Mouse (Mus musculus): ENCODE results near the gene Hist1h2bp. TPM values are rescaled to one million over a fixed set of nuclear protein-coding genes. Genes with fewer than 3 reads are reported as not detected.
"Not testable (repeated sequence)": the region's sequence is repeated elsewhere in the genome, so short reads cannot be mapped to it uniquely, and the experiment has no call there.

The Hist1h2bp gene
- total RNA-seq, 2 experiments from 2014 or later: 5.8 to 12.1 TPM

- intact Hi-C loops (cut with DNase I): loop anchor here (2.0 to 10.0 kb wide), 4 partner anchors 29 to 1973 kb away; partner anchors contain the start of genes Hist1h2ab, Hist1h2ai, Hist1h2ak and Hist1h2bl
- no peak for DNase-seq (ENCODE audit: low spot score in 2 of 2)
Observed at GRCm38 (mm10) chr13:21781639-21782038, 5.6 kb upstream of the Hist1h2bp start.

GRCm38 (mm10) chr13:21782361-21783254, 4.7 kb upstream of the Hist1h2bp start:
- DNase-seq (ENCODE audit: low spot score in 2 of 2): peak in 1 of 2 experiments; percentile 24
- intact Hi-C loops (cut with DNase I): loop anchor here (2.0 to 10.0 kb wide), 4 partner anchors 30 to 1972 kb away; partner anchors contain the start of genes Hist1h2ab, Hist1h2ai, Hist1h2ak and Hist1h2bl

DNA sequence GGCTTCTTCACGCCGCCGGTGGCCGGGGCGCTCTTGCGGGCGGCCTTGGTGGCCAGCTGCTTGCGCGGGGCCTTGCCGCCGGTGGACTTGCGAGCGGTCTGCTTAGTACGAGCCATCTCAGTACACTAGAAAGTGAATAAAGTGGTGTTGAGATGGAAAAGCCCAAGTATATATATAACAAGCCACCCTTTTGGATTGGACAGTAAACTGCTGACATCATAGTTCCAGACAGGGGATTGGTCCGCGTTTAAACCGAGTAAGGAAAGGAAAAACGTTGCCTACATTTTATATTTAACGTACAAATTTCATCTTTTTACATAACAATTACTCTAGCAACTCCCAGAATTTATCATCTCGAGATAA, 4.0 kb upstream of the Hist1h2bp start, which contains the start of gene Hist1h3i:
Hist1h3i (minus strand) TSS at position 116 of the 363 bp plus-strand sequence.
- intact Hi-C loops (cut with DNase I): loop anchor here (2.0 to 10.0 kb wide), 4 partner anchors 30 to 1972 kb away; partner anchors contain the start of genes Hist1h2ab, Hist1h2ai, Hist1h2ak and Hist1h2bl
- peak; percentile 78 to 93 for DNase-seq (ENCODE audit: low spot score in 2 of 2)

GRCm38 (mm10) chr13:21783734-21784161, 3.5 kb upstream of the Hist1h2bp start:
- intact Hi-C loops (cut with DNase I): loop anchor here (2.0 to 10.0 kb wide), 4 partner anchors 31 to 1971 kb away; partner anchors contain the start of genes Hist1h2ab, Hist1h2ai, Hist1h2ak and Hist1h2bl
- peak; percentile 23 to 45 for DNase-seq (ENCODE audit: low spot score in 2 of 2)

GRCm38 (mm10) chr13:21784311-21784710, 3.0 kb upstream of the Hist1h2bp start:
- intact Hi-C loops (cut with DNase I): loop anchor here (10.0 kb wide), 2 partner anchors 1800 to 1970 kb away; partner anchors contain the start of genes Hist1h2ab, Hist1h3b, Hist1h4b and Hist1h4d

GRCm38 (mm10) chr13:21786189-21786898, 917 bp upstream of the Hist1h2bp start:
- intact Hi-C loops (cut with DNase I): loop anchor here (10.0 kb wide), 2 partner anchors 1798 to 1968 kb away; partner anchors contain the start of genes Hist1h2ab, Hist1h3b, Hist1h4b and Hist1h4d
- no peak for DNase-seq (ENCODE audit: low spot score in 2 of 2)

More at GRCm38 (mm10) chr13:21784311-21784710, 3.0 kb upstream of the Hist1h2bp start:
- no peak for DNase-seq (ENCODE audit: low spot score in 2 of 2)

DNA sequence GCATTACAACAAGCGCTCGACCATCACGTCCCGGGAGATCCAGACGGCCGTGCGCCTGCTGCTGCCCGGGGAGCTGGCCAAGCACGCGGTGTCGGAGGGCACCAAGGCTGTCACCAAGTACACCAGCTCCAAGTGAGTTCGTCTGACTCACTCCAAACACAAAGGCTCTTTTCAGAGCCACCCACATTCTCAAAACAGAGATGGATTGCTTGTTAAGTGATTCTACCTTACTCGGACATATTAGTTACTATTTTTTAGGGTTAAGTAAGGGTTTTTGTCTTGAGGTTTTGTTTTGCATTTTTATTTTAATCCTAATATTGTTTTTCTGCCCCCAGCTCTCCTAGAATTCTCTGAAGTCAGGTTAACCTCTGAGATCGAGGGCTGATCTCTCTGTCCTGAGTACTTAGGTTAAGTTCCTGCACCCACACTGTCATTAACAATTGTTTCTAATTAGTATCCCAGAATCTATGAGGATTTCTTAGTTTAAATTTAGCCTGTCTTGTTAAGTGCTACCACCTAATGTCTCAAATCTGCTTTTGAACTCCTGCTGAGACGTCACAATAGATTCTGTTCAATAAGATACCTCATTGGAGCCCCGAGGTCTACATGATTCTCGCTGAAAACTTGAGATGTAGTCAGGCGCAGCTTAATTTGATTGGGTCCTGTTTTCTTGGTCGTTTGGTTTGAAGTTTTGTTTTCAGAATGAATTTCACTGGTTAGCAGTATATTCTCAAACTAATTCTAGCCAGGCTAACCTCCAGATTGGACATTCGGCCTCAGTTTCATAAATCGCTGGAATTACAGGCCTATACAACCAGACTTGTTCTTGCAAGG, 716 bp downstream of the Hist1h2bp start:
- peak in 1 of 2 experiments; percentile 11 for DNase-seq (ENCODE audit: low spot score in 2 of 2)
- intact Hi-C loops (cut with DNase I): loop anchor here (10.0 kb wide), 2 partner anchors 1797 to 1967 kb away; partner anchors contain the start of genes Hist1h2ab, Hist1h3b, Hist1h4b and Hist1h4d

GRCm38 (mm10) chr13:21789925-21790324, 2.7 kb downstream of the Hist1h2bp start:
- intact Hi-C loops (cut with DNase I): loop anchor here (10.0 kb wide), 2 partner anchors 1795 to 1965 kb away; partner anchors contain the start of genes Hist1h2ab, Hist1h3b, Hist1h4b and Hist1h4d

GRCm38 (mm10) chr13:21790601-21791283, 3.5 kb downstream of the Hist1h2bp start:
- DNase-seq (ENCODE audit: low spot score in 2 of 2): no peak
- intact Hi-C loops (cut with DNase I): no loop called here

More at GRCm38 (mm10) chr13:21789925-21790324, 2.7 kb downstream of the Hist1h2bp start:
- no peak for DNase-seq (ENCODE audit: low spot score in 2 of 2)

- intact Hi-C loops (cut with DNase I): no loop called here
- DNase-seq (ENCODE audit: low spot score in 2 of 2): no peak
Observed at GRCm38 (mm10) chr13:21795584-21795983, 8.3 kb downstream of the Hist1h2bp start.

GRCm38 (mm10) chr13:21797163-21797562, 9.9 kb downstream of the Hist1h2bp start:
- DNase-seq (ENCODE audit: low spot score in 2 of 2); intact Hi-C loops (cut with DNase I): not testable (repeated sequence)

- DNase-seq (ENCODE audit: low spot score in 2 of 2); intact Hi-C loops (cut with DNase I): not testable (repeated sequence)
Observed at GRCm38 (mm10) chr13:21803058-21803457, 15.8 kb downstream of the Hist1h2bp start.

GRCm38 (mm10) chr13:21810073-21810472, 22.8 kb downstream of the Hist1h2bp start, which contains the start of the genes Hist1h2bq and Hist1h2ao:
Hist1h2bq (minus strand) TSS chr13:21810197.
Hist1h2ao (plus strand) TSS chr13:21810465.
- intact Hi-C loops (cut with DNase I); DNase-seq (ENCODE audit: low spot score in 2 of 2): not testable (repeated sequence)

DNA sequence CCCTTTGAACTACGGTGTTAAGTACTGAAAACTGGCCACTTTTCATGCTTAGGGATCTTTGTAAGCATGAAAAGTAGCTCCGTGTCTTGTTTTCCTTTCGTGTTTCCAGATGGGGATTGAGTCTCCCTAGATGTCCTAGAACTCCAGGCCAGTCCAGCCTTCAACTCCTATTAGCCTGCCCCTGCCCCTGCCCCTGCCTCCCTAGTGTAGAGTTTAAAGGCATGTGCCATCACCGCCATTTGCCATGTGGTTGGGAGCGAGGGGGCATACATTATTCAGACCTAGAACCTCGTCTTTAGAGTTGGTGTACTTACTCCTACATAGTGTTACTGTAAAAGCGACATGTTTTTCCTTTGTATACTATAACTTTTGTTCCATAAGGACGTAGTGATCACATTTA, 23.8 kb downstream of the Hist1h2bp start:
- intact Hi-C loops (cut with DNase I); DNase-seq (ENCODE audit: low spot score in 2 of 2): not testable (repeated sequence)

- DNase-seq (ENCODE audit: low spot score in 2 of 2): peak; percentile 56 to 70
- intact Hi-C loops (cut with DNase I): not testable (repeated sequence)
Observed at GRCm38 (mm10) chr13:21811539-21811938, 24.3 kb downstream of the Hist1h2bp start, which contains the start of gene Hist1h4m. Hist1h4m (plus strand) TSS chr13:21811746.

DNA sequence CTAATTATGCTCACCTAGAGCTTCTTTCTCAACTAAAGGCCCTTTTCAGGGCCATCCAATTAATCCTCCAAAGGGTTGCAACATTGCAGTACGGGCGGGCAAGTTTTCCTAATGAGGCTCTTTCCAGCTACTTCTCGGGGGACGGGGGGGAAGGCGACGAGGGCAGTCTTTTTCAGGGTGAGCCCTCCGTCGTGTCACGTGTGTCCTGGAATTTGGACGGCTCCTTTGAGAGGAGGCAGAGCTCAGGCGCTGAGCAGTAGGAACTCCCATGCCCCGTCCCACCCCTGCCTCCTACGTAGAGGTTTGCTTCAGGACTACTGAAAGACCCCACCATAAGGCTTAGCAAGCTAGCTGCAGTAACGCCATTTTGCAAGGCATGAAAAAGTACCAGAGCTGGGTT, 24.8 kb downstream of the Hist1h2bp start:
- intact Hi-C loops (cut with DNase I): not testable (repeated sequence)

More for the DNA sequence above, 24.8 kb downstream of the Hist1h2bp start:
- not testable (repeated sequence) for DNase-seq (ENCODE audit: low spot score in 2 of 2)
